Mouse (Mus musculus) embryo, embryonic 11 days (tissue): ENCODE results near the gene Acod1.

Experiments
- DNase-seq: peaks from one replicate; pipeline ENCODE4 v3.0.0-alpha.2; 2015

Gene Acod1

DNA sequence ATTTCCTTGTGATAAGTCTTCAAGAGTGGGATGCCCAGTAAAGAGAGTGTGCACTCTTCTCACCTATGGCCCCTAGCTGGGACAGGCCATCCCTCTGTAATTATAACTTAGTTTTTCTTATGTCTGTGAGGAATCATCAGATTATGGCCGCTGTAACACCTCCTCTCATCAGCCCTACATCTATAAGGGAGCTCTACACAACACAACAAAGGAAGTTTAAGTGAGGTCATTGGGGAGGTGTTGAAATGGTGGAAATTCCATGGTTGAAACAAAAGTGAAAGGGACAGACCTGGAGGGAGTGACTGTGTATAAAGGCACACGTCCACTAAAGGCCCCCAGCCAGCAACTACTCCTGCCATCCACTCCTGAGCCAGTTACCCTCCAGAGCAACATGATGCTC lies at the start of gene Acod1:
TSS of gene Acod1 (plus strand) at position 301 of the 400 bp plus-strand sequence.
- no peak for DNase-seq

DNA sequence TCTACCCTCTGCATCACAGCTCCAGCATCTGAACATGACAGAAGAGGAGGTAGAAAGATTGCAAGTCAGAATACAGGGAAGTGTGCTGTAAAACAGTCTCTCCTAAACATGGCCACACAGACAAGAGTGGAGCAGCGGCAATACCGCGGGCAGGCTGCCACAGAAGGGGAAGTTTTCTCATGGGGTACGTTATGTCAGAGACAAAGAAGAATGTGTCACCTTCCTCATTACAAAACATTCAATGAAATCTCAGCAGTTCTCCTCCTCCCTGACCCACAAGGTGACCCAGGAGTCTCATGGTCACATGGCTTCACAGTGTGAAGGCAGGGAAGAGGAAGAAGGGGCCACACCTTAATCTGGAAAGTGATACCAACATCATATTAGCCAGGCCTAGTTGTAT lies 39.0 kb upstream of the Acod1 start:
- DNase-seq: no peak

DNA sequence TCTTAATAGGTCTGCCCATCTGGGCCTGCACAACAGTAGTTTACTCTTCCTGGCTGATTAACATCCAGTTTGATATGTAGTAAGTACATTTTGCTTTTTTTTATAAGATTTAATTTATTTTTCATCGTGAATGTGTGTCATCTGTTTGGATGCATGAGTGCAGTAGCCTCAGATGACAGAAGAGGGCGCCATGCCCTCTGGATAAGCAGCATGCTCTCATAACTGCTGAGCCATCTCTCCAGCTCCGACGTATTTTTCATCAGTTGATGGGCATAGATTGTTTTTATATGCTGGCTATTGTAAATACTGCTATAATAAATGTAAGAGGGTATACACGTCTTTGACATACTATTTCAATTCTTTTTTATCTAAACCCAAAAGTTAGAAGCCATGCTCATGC lies 35.0 kb upstream of the Acod1 start:
- DNase-seq: peak; percentile 60

DNA sequence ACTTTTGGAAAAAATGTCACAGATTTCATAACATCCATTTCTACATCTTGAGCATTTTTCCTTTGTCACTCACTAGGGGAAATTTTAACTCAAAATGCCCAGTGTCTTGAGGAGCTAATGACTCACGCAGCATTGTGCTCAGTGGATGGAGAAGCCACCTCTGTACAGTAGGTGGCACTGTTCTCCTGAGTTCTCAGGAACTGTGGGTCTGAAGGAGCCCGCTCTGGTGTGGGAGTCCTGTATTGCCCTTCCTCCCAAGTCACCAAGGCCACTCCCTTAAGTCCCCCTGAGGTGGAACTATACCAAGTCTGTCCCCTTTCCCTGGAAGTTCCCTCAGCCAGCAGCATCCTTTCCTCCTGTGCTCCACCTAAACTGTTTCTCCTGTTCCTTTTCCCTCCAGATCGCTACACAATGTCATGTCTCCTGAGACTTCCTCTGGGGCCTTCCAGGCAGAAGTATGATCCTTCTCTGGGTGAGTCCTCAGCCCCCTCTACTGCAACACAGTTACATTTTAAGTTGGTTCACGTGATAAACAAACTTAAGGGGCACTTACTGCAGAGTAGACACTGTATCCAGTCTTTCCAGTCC lies 34.1 kb upstream of the Acod1 start:
- peak; percentile 86 for DNase-seq

DNA sequence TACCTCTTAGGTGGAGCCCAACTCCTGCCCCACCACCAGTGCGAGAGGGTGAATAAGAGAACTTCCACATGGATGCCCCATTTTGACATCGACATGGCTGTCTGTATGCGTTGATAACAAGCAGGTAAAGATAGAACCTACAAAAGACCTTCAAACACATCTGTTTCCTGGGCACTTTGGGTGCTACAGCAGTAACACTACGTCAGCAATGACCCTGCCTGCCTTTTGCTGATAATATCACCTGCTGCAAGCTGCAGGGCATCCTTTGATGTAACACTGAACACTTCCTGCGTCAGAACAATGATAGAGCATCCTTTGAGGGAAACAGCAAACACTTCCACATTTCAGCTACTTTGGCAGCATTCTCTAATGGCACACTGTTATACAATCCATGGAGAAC lies 29.8 kb upstream of the Acod1 start:
- no peak for DNase-seq

DNA sequence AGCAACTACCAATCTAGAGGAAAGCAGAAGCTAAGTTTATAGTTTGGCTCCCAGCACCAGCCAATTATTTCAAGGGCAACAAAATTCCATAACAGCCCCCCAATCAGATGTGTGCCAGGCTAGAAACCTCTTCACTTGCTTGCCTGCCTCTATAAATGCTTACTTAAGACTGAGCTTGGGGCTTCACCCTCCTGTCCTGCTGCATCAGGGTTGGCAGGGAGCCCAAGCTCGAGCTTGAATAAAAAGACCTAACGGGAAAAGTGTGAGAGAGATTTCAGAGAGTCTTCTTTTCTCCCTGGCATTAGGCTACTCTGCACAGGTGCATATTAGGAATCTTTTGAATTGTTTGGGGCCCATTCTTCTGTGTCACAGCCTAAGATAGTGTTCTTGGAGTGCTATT lies 26.7 kb upstream of the Acod1 start:
- DNase-seq: no peak

DNA sequence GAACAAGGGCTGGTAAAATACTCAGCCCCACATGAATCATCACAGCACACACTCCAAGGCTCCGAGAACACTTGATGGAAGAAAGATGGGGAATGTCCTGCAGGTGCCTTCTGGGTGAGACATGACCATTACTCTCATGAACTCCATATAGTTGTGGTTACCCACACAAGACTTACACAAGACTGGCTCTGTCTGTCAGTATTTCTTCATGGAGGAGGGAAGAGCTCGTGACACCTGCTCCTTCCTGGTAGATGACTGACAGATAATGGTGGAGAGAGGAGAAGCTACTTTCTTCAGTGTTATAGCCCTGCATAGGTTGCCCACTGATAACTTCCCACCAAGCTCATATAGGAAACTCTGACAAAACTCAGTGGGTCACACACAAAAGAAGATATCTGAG lies 17.6 kb upstream of the Acod1 start:
- DNase-seq: no peak

DNA sequence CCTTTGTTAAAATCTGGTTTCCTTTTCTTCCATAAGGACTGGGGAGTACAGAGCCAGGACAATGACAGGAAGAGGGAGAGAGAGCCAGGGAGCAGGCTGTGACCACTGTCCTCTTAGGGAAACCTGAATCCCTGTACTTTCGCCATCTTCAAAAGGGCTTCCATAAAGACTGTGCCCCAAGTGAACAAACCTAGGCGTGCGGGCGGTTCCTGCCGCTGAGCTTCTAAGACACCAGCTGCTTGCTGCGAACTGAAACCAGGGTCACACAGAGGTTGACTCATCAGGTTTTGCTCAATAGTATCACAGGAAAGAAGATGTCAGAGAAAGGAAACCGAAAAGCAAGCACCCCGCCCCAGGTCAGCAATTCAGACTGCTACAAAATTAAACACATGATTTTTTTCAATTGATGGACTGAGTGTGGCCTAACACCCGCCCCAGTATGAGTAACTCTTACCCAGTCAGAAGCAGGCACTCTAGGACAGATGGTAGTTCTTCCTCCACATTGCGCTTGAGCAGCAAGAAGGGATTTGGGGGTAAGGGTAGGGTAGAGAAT lies 13.4 kb upstream of the Acod1 start:
- no peak for DNase-seq

DNA sequence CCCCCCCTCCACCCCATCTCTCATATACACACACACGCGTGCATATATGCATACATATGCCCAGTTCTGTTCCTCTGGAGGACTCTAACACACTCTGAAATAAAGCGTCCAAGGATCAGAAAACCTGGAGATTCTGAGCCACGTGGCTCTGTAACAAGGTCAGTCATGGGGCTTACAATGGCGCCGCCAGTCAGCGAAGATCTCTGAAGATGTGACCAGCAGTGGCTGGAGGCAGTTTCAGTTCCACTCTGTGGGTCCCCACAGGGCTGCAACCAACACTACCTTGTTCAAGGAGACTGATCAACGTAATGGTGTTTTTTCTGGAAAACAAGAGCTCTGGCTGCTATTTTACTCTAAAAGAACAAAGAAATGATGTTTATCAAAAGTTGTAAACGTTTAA lies 12.7 kb upstream of the Acod1 start:
- DNase-seq: no peak

DNA sequence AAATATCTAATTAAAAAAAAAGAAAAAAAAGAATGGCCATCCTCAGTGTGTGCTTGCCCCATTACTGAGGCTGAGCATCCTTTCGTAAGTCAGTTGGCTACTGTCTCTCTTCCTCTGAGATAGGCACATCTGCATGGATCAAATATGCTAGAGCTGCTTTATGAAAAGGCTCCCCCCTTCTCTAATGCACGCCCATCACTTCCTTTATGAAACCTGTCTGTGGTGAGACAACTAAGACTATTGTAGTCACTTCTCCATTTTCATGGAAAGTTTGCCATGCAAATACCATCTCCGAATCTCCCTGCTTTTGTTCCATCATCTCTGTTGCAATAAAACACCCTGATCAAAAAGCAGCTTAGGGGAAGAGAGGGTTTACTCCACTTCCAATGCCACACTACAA lies 9.8 kb upstream of the Acod1 start:
- DNase-seq: no peak

DNA sequence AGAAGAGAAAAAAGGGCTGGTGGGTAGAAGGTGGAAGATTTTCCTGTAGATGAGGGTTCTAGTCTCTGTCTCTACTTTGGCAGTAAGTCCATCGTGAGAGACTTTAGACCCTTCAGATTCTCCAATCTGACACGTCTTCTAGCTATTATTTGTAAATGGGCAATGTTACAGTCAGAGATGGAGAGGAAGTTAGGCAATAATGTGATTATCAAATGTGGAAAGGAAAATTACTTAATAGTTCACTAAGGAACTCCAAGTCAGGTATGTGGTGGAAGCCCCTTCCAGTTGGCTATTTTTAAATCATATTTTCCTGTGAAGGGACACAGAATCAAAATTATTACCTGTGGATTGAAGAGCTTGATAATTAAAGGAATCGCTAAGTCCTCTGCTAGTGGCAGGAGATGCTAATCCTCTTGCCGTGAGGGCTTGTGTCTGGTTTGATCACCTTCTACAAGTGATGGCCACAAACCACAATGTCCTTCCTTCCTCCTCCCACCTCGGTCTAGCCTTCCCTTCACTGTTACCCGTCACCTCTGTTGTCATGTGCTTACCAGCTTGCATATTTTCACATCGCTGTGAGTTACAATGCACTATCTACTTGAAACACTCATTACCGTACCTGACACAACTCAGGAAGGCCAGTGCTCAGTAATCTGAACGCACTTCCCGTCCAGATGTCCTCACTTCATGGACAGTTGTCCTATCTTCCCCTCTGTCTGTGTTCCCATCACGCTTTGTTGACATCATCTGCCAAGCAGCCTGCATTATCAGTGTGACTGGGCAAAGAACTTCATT lies 1.7 kb downstream of the Acod1 start:
- DNase-seq: no peak

DNA sequence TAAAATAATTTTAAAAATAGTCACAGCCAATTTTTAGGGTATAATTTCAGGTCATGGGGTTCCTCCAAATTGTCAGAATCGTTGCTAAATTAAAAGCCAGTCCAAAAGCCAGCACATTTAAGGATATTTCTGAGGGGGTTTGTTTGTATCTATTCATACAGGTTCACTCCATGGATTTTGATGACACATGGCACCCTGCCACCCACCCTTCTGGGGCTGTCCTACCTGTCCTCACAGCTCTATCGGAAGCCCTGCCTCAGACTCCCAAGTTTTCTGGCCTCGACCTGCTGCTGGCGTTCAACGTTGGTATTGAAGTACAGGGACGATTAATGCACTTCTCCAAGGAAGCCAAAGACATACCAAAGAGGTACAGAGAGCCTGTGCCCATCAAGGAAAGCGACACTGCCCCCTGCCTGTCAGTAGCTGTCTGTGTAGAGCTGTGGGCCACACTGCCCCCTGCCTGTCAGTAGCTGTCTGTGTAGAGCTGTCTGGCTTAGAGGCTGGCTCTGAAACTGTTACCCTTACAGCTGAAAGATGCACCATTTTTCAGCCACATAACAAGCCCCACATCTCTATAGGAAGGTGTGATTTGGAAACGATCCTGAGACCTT lies 4.5 kb downstream of the Acod1 start:
- DNase-seq: peak; percentile 80

DNA sequence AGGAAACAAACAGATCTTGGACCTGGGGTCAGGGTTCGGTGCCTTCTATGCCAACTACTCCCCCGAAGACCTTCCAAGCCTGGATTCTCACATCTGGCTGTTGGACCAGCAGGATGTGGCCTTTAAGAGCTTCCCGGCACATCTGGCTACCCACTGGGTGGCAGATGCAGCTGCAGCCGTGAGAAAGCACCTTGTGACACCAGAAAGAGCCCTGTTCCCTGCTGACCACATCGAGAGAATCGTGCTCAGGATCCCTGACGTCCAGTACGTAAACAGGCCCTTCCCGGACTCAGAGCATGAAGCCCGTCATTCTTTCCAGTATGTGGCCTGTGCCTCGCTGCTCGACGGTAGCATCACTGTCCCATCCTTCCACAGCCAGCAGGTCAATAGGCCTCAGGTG lies 8.0 kb downstream of the Acod1 start:
- no peak for DNase-seq

DNA sequence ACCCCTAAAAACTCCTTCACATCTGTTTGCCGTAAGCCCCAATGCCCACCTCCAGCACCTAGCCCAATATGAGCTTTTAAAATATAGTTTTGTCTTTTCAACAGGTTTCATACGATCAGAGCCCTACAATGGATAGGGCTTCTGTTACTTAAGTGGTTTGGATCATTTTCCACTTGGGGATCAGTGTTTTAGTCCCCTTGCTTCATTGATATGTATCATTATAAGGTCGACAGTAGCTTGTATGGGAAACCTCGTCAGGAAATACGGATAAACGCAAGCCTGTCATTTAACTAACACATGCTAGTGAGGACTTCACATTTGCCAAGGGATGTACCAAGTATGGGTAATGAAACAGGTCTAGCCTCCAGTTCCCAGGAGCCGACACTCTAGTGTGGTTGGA lies 9.8 kb downstream of the Acod1 start:
- DNase-seq: no peak

DNA sequence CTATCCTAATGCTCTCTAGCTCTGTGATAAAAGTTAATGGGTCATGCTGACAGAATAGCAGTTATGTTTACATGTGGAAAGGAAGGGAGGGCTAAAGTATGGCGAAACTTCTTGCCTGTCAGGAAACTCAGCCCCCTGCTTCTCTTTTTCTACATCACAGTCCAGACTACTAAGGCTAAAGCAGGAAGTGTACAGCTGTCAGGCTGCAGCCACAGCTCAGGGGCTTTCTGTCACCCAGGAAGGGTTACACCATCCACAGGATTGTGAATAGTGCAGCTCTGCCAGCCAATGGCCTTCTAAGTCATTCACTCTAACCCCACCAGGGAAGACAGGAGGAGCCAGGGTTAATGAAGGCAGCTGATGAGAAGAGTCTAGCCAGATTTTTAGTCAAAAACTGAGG lies 12.2 kb downstream of the Acod1 start:
- no peak for DNase-seq

DNA sequence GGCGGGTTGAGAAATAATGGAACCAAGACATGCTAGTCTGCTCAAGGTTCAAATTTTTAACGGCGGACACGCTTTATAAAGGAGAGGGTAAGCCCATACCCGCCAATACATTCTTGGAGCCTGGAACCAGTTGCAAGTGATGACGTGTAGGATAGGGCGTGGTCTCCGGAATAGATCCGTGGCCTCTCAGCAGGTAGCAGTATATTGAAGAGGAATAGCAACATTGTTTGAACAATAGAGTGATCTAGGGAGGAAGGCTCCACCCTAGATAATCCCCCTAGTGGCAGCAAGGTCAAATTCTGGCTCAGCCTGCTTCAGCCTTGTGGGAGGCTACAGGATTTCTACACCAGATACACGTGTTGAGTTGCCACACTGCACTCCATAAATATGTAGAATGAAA lies 12.7 kb downstream of the Acod1 start:
- DNase-seq: no peak

DNA sequence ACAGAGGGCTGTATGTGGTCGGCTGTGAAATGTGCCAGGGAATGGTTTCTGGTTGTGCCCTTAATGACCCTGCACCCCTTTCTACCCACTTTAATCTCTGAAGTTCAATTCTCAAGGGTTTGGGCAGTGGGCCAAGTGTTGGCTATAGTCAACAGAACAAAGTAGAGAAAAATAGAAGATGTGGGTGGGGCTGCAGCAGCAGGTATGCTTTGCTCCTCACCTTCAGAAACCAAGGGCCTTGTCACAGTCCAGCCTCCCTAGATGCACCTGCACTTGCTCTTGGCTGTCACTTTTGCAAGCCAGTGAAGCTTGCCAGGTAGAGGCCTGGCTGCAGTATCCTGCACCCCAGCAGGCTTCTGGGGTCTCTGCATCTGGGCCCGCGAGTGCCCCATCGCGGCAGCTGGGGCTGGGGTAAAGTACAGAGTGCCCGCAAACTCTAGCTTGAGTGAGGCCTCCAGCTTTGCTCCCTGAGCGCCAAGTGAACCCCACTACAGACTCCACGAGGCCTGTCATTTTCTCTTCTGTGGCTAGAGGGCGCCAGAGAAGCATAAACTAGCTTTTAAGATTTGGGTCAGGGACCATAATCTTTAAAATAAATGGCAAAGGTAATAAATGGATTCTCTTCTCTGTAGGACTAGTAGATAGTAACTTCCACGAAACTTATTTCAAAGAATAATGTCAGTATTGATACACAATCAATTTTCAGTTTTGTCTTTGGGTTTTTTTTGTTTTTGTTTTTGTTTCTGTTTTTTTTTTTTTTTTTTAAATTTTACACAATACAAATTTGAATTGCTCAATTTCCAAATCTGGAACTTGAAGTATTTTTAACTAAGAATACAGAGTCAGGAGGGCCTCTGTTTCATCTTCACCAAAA lies 18.8 kb downstream of the Acod1 start:
- peak; percentile 77 for DNase-seq

DNA sequence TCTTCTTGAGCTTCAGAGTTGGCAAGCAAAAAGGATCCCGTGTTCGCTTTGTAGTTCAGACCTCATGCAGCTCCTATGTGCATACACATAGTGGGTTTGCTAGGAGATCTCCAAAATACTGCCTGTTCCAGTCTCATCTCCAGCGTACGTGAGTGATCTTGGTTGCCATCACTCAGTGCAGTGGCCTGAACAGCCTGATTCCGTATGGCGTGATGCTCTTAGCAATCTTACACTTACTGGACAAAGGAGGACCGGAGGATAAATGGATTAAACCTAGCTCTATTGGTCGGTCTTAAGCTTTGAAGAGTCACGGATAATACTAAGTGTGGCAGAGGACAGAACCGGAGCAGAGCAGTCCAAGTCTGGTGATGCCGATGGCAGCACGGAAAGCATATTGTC lies 22.7 kb downstream of the Acod1 start:
- DNase-seq: no peak

DNA sequence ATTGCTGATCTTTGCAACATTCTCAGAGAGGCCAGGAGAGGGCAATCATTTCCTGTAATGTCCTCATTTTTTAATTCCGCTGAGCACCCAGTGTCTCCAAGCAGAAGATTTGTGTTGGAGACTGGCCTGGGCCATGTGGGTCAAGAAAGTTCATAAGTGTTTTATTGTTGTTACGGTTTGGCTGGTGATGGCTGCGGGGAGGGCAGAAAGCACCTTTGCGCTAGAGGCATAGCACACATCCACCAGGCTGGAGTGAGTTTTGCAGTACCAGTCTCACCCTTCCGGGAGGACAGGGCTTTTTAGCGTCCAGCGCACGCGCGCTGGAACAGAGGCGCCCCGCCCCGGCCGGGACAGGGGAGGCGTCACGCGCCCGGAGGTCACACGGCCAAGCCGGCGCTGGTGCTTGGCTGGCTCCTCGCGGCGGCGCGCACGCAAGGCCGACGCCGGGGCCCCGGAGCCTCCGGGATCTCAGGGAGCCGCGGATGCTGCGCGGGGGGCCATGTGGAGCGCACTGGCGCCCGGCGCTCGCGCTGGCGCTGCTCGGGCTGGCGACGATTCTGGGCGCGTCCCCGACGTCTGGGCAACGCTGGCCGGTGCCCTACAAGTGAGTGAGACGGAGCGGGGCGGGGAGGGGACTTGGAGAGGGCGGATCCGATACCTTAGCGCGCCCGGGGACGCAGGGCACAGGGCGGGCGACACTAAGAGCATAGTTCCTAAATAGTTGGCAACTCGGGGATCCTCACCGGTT lies 23.3 kb downstream of the Acod1 start, which contains the start of gene Cln5:
TSS of gene Cln5 (plus strand) at position 353 of the 748 bp plus-strand sequence.
- peak; percentile 99 for DNase-seq

DNA sequence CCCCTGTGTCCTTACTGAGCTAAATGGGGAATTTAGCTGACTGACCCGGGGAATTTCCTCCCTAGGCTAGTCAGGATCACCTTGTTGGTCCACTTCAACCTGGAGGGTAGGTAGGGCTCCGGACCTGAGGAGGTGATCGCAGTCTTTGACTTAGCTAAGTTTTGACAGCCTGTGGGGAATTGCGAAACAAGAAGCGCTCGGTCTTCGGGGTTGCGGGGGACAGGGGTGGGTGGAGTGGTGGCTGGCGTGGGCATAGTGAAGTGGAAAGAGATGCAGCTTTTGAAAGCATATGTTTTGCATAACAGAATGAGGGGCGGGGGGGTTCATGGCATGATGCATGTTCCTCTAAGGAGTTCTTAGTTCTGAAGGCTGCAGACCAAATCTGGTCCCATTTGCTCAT lies 24.0 kb downstream of the Acod1 start:
- peak; percentile 14 for DNase-seq

DNA sequence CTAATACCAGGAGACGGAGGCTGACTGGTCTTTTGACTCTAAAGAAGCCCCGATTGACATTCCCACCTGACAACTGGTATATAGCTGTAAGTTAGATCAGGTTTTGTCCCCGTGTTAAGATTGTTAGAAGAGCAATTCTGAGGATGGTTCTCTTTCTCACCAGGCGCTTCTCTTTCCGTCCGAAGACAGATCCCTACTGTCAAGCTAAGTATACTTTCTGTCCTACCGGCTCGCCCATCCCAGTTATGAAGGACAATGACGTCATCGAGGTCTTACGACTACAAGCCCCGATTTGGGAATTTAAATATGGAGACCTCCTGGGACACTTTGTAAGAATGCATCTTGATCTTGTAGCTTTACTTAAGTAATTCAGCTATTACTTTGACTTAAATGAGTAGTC lies 24.7 kb downstream of the Acod1 start:
- DNase-seq: no peak

DNA sequence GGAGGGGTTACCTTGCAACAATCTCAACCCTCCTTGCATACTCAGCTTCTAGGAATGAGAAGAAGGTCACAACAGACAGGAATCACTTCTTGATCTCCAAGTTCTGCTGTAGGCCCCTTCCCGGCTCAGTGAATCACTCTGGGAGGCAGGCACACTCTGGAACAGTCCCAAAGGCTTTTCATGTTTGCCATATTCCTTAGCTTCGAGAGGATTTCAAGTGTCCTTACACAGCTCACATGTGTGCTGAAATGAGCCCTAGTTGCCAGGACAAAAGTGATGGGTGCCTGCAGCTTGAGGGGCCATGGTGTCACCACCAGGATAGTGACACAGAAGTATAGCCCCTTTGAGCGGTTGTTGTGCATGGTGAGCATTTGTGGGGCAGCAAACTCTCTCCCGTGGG lies 26.0 kb downstream of the Acod1 start:
- DNase-seq: no peak
